Mouse (Mus musculus) urinary bladder, adult 18-20 months (tissue): ENCODE data around the gene Cep170.
"Not testable (repeated sequence)": the region's sequence is repeated elsewhere in the genome, so short reads cannot be mapped to it uniquely, and the experiment has no call there.

Experiments used
- DNase-seq, 2 experiments: peaks; one replicate each; pipeline ENCODE4 v3.0.0; 2022; ENCODE audit warnings: low spot score in 2 of 2, mixed read lengths in 2 of 2

Cep170 gene

GRCm38 (mm10) chr1:176814036-176814420 lies at the start of gene Cep170:
Gene Cep170 (minus strand): TSS chr1:176814067.
- DNase-seq, result peak; percentile 89 to 98

- DNase-seq, result peak in 1 of 2 experiments; percentile 12
Measured at GRCm38 (mm10) chr1:176861981-176862644, 48.2 kb upstream of the Cep170 start.

- DNase-seq, result no peak
Measured at GRCm38 (mm10) chr1:176852813-176853590, 39.1 kb upstream of the Cep170 start.

- no peak for DNase-seq
Measured at GRCm38 (mm10) chr1:176851401-176851800, 37.5 kb upstream of the Cep170 start.

GRCm38 (mm10) chr1:176849377-176849776 lies 35.5 kb upstream of the Cep170 start:
- no peak for DNase-seq

- no peak for DNase-seq
Measured at GRCm38 (mm10) chr1:176848613-176849290, 34.9 kb upstream of the Cep170 start.

GRCm38 (mm10) chr1:176847118-176847859 lies 33.4 kb upstream of the Cep170 start:
- DNase-seq, result no peak

- DNase-seq, result no peak
Measured at GRCm38 (mm10) chr1:176845082-176845977, 31.5 kb upstream of the Cep170 start.

GRCm38 (mm10) chr1:176836562-176836961 lies 22.7 kb upstream of the Cep170 start:
- not testable (repeated sequence) for DNase-seq

- DNase-seq, result no peak
Measured at GRCm38 (mm10) chr1:176835501-176836294, 21.8 kb upstream of the Cep170 start.

- no peak for DNase-seq
Measured at GRCm38 (mm10) chr1:176834880-176835279, 21.0 kb upstream of the Cep170 start.

- no peak for DNase-seq
Measured at GRCm38 (mm10) chr1:176833948-176834347, 20.1 kb upstream of the Cep170 start.

GRCm38 (mm10) chr1:176833257-176833656 lies 19.4 kb upstream of the Cep170 start:
- no peak for DNase-seq

- no peak for DNase-seq
Measured at GRCm38 (mm10) chr1:176832607-176833006, 18.7 kb upstream of the Cep170 start.

GRCm38 (mm10) chr1:176832071-176832470 lies 18.2 kb upstream of the Cep170 start:
- no peak for DNase-seq

GRCm38 (mm10) chr1:176828666-176829065 lies 14.8 kb upstream of the Cep170 start:
- no peak for DNase-seq

GRCm38 (mm10) chr1:176827945-176828485 lies 14.1 kb upstream of the Cep170 start:
- no peak for DNase-seq

GRCm38 (mm10) chr1:176827365-176827764 lies 13.5 kb upstream of the Cep170 start:
- peak in 1 of 2 experiments; percentile 53 for DNase-seq

GRCm38 (mm10) chr1:176826931-176827330 lies 13.1 kb upstream of the Cep170 start:
- DNase-seq, result no peak

- no peak for DNase-seq
Measured at GRCm38 (mm10) chr1:176826186-176826585, 12.3 kb upstream of the Cep170 start.
